Mouse (Mus musculus) ES-E14 (cell line): ENCODE results near the gene Slc28a3.

ENCODE experiments used
- CHD2 ChIP-seq: IDR thresholded peaks from 2 replicates; pipeline ENCODE4 v1.6.1; 2014; ENCODE audit warnings: mild to moderate bottlenecking, low read depth, low read length, inconsistent platforms
- HCFC1 ChIP-seq: IDR thresholded peaks from 2 replicates; pipeline ENCODE4 v1.6.1; 2012; ENCODE audit warnings: low read length, inconsistent platforms, borderline replicate concordance; ENCODE audit not compliant: insufficient read depth
- MAFK ChIP-seq: IDR thresholded peaks from 2 replicates; pipeline ENCODE4 v1.6.1; 2014; ENCODE audit warnings: mild to moderate bottlenecking, low read depth, low read length, inconsistent platforms; ENCODE audit not compliant: insufficient read depth
- ZC3H11A ChIP-seq: IDR thresholded peaks from 2 replicates; pipeline ENCODE4 v1.6.1; 2012; ENCODE audit warnings: low read depth, mild to moderate bottlenecking, inconsistent platforms, low read length, borderline replicate concordance
- ZNF384 ChIP-seq: IDR thresholded peaks from 2 replicates; pipeline ENCODE4 v1.6.1; 2012; ENCODE audit warnings: low read depth, low read length, inconsistent platforms

GRCm38 (mm10) chr13:58622647-58623046, 12.0 kb upstream of the Slc28a3 start:
- TF ChIP-seq MAFK (no peak), ZNF384 (no peak), ZC3H11A (no peak), HCFC1 (no peak), CHD2 (no peak)
